In genomic region chr14:76376561-76376960, GRCm38 (mm10) we compare ENCODE assay signal across 22 mouse cellular contexts. TPM values are rescaled to one million over a fixed set of nuclear protein-coding genes. Genes with fewer than 3 reads are reported as not detected.
DNase-seq lines count a peak whose midpoint lies in the region; ATAC-seq and TF ChIP-seq lines count a peak whose summit lies in the region.
"Had no signal": no experiment of that assay in that cellular context is flagged by ENCODE, and none has a peak within 500 bp of the region (broad histone marks: within the 10 kb centered on the region; RNA-seq: fewer than 3 reads in every experiment).

No protein-coding gene starts in this region.

- H3K4me3 ChIP-seq in kidney, embryonic 14.5 days (ENCODE audit: low read length) = no peak overlapping the region
- H3K4me3 ChIP-seq in kidney, embryonic 15.5 days (replicated peaks) = no peak overlapping the region
- no peak overlapping the region for H3K4me3 ChIP-seq in kidney, embryonic 16.5 days (ENCODE audit: low read length)
- H3K4me3 ChIP-seq in kidney, postnatal 0 days (replicated peaks; ENCODE audit: low read depth, low read length) = no peak overlapping the region

- no peak for DNase-seq in kidney, postnatal 14 days
- DNase-seq in kidney, postnatal 4 days = no peak
- no peak for DNase-seq in kidney, postnatal 25 days
- DNase-seq in kidney, postnatal 0 days (ENCODE audit: low spot score) = peak; percentile 78
- DNase-seq in kidney, adult 11 months = no peak
- DNase-seq: adrenal gland, adult 2 months; adrenal gland, adult 8-10 months; adrenal gland, postnatal 10 days; adrenal gland, postnatal 14 days; adrenal gland, postnatal 25 days; adrenal gland, postnatal 36 days; B cell, adult 2 months; cerebellum, adult 11 months; cerebellum, adult 11-12 months had no signal

- H3K27ac ChIP-seq in kidney, embryonic 14.5 days (ENCODE audit: low read depth, low read length) = no peak overlapping the region
- no peak overlapping the region for H3K27ac ChIP-seq in kidney, embryonic 15.5 days
- H3K27ac ChIP-seq in kidney, embryonic 16.5 days (ENCODE audit: low read length) = no peak overlapping the region
- no peak overlapping the region for H3K27ac ChIP-seq in kidney, postnatal 0 days

- 40% methylated on average over 5 of the region's 5 CpGs for WGBS in kidney, embryonic 14.5 days
- WGBS in kidney, embryonic 15.5 days = 50% methylated on average over 5 of the region's 5 CpGs
- WGBS in kidney, embryonic 16.5 days = 44% methylated on average over 5 of the region's 5 CpGs
- WGBS in kidney, postnatal 0 days = 51% methylated on average over 5 of the region's 5 CpGs

- H3K4me1 ChIP-seq in kidney, embryonic 14.5 days (ENCODE audit: control insufficient read depth, insufficient read depth, low read length) = no peaks in the 10 kb centered on the region
- H3K4me1 ChIP-seq in kidney, embryonic 15.5 days = no peaks in the 10 kb centered on the region
- H3K4me1 ChIP-seq in kidney, embryonic 16.5 days (ENCODE audit: insufficient read depth, low read length) = no peaks in the 10 kb centered on the region
- H3K4me1 ChIP-seq in kidney, postnatal 0 days (replicated peaks; ENCODE audit: insufficient read depth, low read length) = no peaks in the 10 kb centered on the region

- H3K9ac ChIP-seq in kidney, embryonic 14.5 days (ENCODE audit: low read depth, low read length) = no peak overlapping the region
- H3K9ac ChIP-seq in kidney, embryonic 15.5 days = no peak overlapping the region
- H3K9ac ChIP-seq in kidney, embryonic 16.5 days (replicated peaks; ENCODE audit: low read length) = no peak overlapping the region
- no peak overlapping the region for H3K9ac ChIP-seq in kidney, postnatal 0 days (ENCODE audit: low read depth, low read length)

- no peaks in the 10 kb centered on the region for H3K36me3 ChIP-seq in kidney, embryonic 14.5 days (ENCODE audit: control insufficient read depth, insufficient read depth, low read length)
- H3K36me3 ChIP-seq in kidney, embryonic 15.5 days = no peaks in the 10 kb centered on the region
- no peaks in the 10 kb centered on the region for H3K36me3 ChIP-seq in kidney, embryonic 16.5 days (ENCODE audit: insufficient read depth, low read length)
- H3K36me3 ChIP-seq in kidney, postnatal 0 days (ENCODE audit: insufficient read depth, low read length) = no peaks in the 10 kb centered on the region
- H3K36me3 ChIP-seq: G1E had no signal

- ATAC-seq in kidney, embryonic 14.5 days (ENCODE audit: low FRiP score, low TSS enrichment) = peak; percentile 83
- peak; percentile 83 for ATAC-seq in kidney, embryonic 15.5 days (replicated peaks; ENCODE audit: low FRiP score)
- ATAC-seq in kidney, embryonic 16.5 days (ENCODE audit: low FRiP score, low TSS enrichment) = peak; percentile 77; the same call in 1 of the 2 replicates
- ATAC-seq in kidney, postnatal 0 days (replicated peaks; ENCODE audit: low FRiP score, low read depth) = no peak
- ATAC-seq: activated CD4-positive, CD25-positive, alpha-beta regulatory T cell, adult 4 months; CD4-positive, CD25-positive, alpha-beta regulatory T cell, adult 4 months; Patski had no signal

- TF ChIP-seq CTCF in kidney, postnatal 0 days (IDR thresholded peaks at IDR 0.05; ENCODE audit: low read depth) = no peak

- H3K9me3 ChIP-seq in kidney, embryonic 14.5 days (ENCODE audit: control insufficient read depth, low read length) = 0 out of 2 replicates have a peak, but pooled peaks cover 4% of the 10 kb centered on the region
- H3K9me3 ChIP-seq in kidney, embryonic 15.5 days (replicated peaks) = no peaks in the 10 kb centered on the region
- H3K9me3 ChIP-seq in kidney, embryonic 16.5 days (ENCODE audit: low read length) = no peaks in the 10 kb centered on the region
- no peaks in the 10 kb centered on the region for H3K9me3 ChIP-seq in kidney, postnatal 0 days (replicated peaks; ENCODE audit: low read length)

- H3K4me2 ChIP-seq in kidney, embryonic 14.5 days (replicated peaks; ENCODE audit: low read depth, low read length) = no peak overlapping the region
- no peak overlapping the region for H3K4me2 ChIP-seq in kidney, embryonic 15.5 days
- no peak overlapping the region for H3K4me2 ChIP-seq in kidney, embryonic 16.5 days (replicated peaks; ENCODE audit: low read depth, low read length)
- H3K4me2 ChIP-seq in kidney, postnatal 0 days (ENCODE audit: low read length) = no peak overlapping the region

- no peaks in the 10 kb centered on the region for H3K27me3 ChIP-seq in kidney, embryonic 14.5 days (ENCODE audit: control insufficient read depth, insufficient read depth, low read length)
- H3K27me3 ChIP-seq in kidney, embryonic 15.5 days = no peaks in the 10 kb centered on the region
- no peaks in the 10 kb centered on the region for H3K27me3 ChIP-seq in kidney, embryonic 16.5 days (ENCODE audit: insufficient read depth, low read length)
- no peaks in the 10 kb centered on the region for H3K27me3 ChIP-seq in kidney, postnatal 0 days (ENCODE audit: insufficient read depth, low read length)
- H3K27me3 ChIP-seq: CH12.LX, Patski had no signal

RNA-seq across cellular contexts. Expression of gene Tsc22d1, which starts 38.2 kb away (rescaled TPM):
- polyA plus RNA-seq in kidney, embryonic 14.5 days (2014; fragmentation: Nextera tagmentation; extraction: Ambion mirVana) = 844 and 1,016 TPM in 2 replicates
- polyA plus RNA-seq in kidney, embryonic 15.5 days (2015; fragmentation: Nextera tagmentation; extraction: Ambion mirVana) = 721 and 908 TPM in 2 replicates
- polyA plus RNA-seq in kidney, embryonic 16.5 days (2015; fragmentation: Nextera tagmentation; extraction: Ambion mirVana) = 1,044 and 1,092 TPM in 2 replicates
- 756 and 772 TPM in 2 replicates for polyA plus RNA-seq in kidney, postnatal 0 days (2015; fragmentation: Nextera tagmentation; extraction: Ambion mirVana)
